Mouse (Mus musculus): ENCODE results near the gene Gm10197. TPM values are rescaled to one million over a fixed set of nuclear protein-coding genes. Genes with fewer than 3 reads are reported as not detected.

The Gm10197 gene
- polyA plus RNA-seq, 1 experiment = not detected

- H3K4me1 ChIP-seq (ENCODE audit: control insufficient read depth, insufficient read depth, low read length) = no peaks in the 10 kb centered on the region
- H3K27ac ChIP-seq (ENCODE audit: control insufficient read depth, insufficient read depth, low read depth, low read length, poor library complexity) = no peak overlapping the region
- H3K4me3 ChIP-seq (replicated peaks; ENCODE audit: control insufficient read depth, low read depth, low read length) = no peak overlapping the region
- WGBS = 82% methylated on average over 2 of the region's 2 CpGs
- TF ChIP-seq POLR2A (IDR thresholded peaks at IDR 0.05; ENCODE audit: borderline replicate concordance, control insufficient read depth, low read depth, low read length) (no peak), CTCF (IDR thresholded peaks at IDR 0.05; ENCODE audit: control insufficient read depth, insufficient read depth, low read length) (no peak)
Observed at GRCm38 (mm10) chr19:53364551-53364950, 7.0 kb downstream of the Gm10197 start.

- 46% methylated on average over 2 of the region's 2 CpGs for WGBS
- TF ChIP-seq CTCF (IDR thresholded peaks at IDR 0.05; ENCODE audit: control insufficient read depth, insufficient read depth, low read length) = peak; percentile 70
- no peak for TF ChIP-seq POLR2A (IDR thresholded peaks at IDR 0.05; ENCODE audit: borderline replicate concordance, control insufficient read depth, low read depth, low read length)
- Histone ChIP-seq H3K4me3 (replicated peaks; ENCODE audit: control insufficient read depth, low read depth, low read length) (no peak overlapping the region), H3K27ac (ENCODE audit: control insufficient read depth, insufficient read depth, low read depth, low read length, poor library complexity) (no peak overlapping the region), H3K4me1 (ENCODE audit: control insufficient read depth, insufficient read depth, low read length) (no peaks in the 10 kb centered on the region; the same call in 1 of the 2 replicates)
Observed at GRCm38 (mm10) chr19:53362967-53363366, 8.6 kb downstream of the Gm10197 start.

GRCm38 (mm10) chr19:53360265-53360958, 11.2 kb downstream of the Gm10197 start:
- TF ChIP-seq CTCF (IDR thresholded peaks at IDR 0.05; ENCODE audit: control insufficient read depth, insufficient read depth, low read length) (no peak), POLR2A (IDR thresholded peaks at IDR 0.05; ENCODE audit: borderline replicate concordance, control insufficient read depth, low read depth, low read length) (no peak)
- 78% methylated on average over 8 of the region's 8 CpGs for WGBS
- Histone ChIP-seq H3K4me3 (replicated peaks; ENCODE audit: control insufficient read depth, low read depth, low read length) (no peak overlapping the region), H3K27ac (ENCODE audit: control insufficient read depth, insufficient read depth, low read depth, low read length, poor library complexity) (no peak overlapping the region), H3K4me1 (ENCODE audit: control insufficient read depth, insufficient read depth, low read length) (no peaks in the 10 kb centered on the region; the same call in 1 of the 2 replicates)

- Histone ChIP-seq H3K27ac (ENCODE audit: control insufficient read depth, insufficient read depth, low read depth, low read length, poor library complexity) (no peak overlapping the region), H3K4me3 (replicated peaks; ENCODE audit: control insufficient read depth, low read depth, low read length) (no peak overlapping the region), H3K4me1 (ENCODE audit: control insufficient read depth, insufficient read depth, low read length) (no peaks in the 10 kb centered on the region; the same call in 1 of the 2 replicates)
- 78% methylated on average over 22 of the region's 22 CpGs for WGBS
- TF ChIP-seq POLR2A (IDR thresholded peaks at IDR 0.05; ENCODE audit: borderline replicate concordance, control insufficient read depth, low read depth, low read length) (no peak), CTCF (IDR thresholded peaks at IDR 0.05; ENCODE audit: control insufficient read depth, insufficient read depth, low read length) (no peak)
Observed at GRCm38 (mm10) chr19:53359160-53360033, 12.2 kb downstream of the Gm10197 start.

GRCm38 (mm10) chr19:53355065-53355464, 16.5 kb downstream of the Gm10197 start:
- 91% methylated on average over 16 of the region's 16 CpGs for WGBS

GRCm38 (mm10) chr19:53354271-53355000, 17.1 kb downstream of the Gm10197 start:
- no peaks in the 10 kb centered on the region; the same call in 1 of the 2 replicates for H3K4me1 ChIP-seq (ENCODE audit: control insufficient read depth, insufficient read depth, low read length)
- H3K27ac ChIP-seq (ENCODE audit: control insufficient read depth, insufficient read depth, low read depth, low read length, poor library complexity) = no peak overlapping the region
- WGBS = 88% methylated on average over 7 of the region's 7 CpGs
- H3K4me3 ChIP-seq (replicated peaks; ENCODE audit: control insufficient read depth, low read depth, low read length) = no peak overlapping the region
- TF ChIP-seq POLR2A (IDR thresholded peaks at IDR 0.05; ENCODE audit: borderline replicate concordance, control insufficient read depth, low read depth, low read length) (no peak), CTCF (IDR thresholded peaks at IDR 0.05; ENCODE audit: control insufficient read depth, insufficient read depth, low read length) (no peak)

More at GRCm38 (mm10) chr19:53355065-53355464, 16.5 kb downstream of the Gm10197 start:
- TF ChIP-seq CTCF (IDR thresholded peaks at IDR 0.05; ENCODE audit: control insufficient read depth, insufficient read depth, low read length) (no peak), POLR2A (IDR thresholded peaks at IDR 0.05; ENCODE audit: borderline replicate concordance, control insufficient read depth, low read depth, low read length) (no peak)
- no peaks in the 10 kb centered on the region; the same call in 1 of the 2 replicates for H3K4me1 ChIP-seq (ENCODE audit: control insufficient read depth, insufficient read depth, low read length)
- no peak overlapping the region for H3K27ac ChIP-seq (ENCODE audit: control insufficient read depth, insufficient read depth, low read depth, low read length, poor library complexity)
- H3K4me3 ChIP-seq (replicated peaks; ENCODE audit: control insufficient read depth, low read depth, low read length) = no peak overlapping the region

- Histone ChIP-seq H3K4me3 (replicated peaks; ENCODE audit: control insufficient read depth, low read depth, low read length) (no peak overlapping the region), H3K27ac (ENCODE audit: control insufficient read depth, insufficient read depth, low read depth, low read length, poor library complexity) (no peak overlapping the region), H3K4me1 (ENCODE audit: control insufficient read depth, insufficient read depth, low read length) (no peaks in the 10 kb centered on the region)
- 91% methylated on average over 7 of the region's 7 CpGs for WGBS
- TF ChIP-seq CTCF (IDR thresholded peaks at IDR 0.05; ENCODE audit: control insufficient read depth, insufficient read depth, low read length) = no peak
- no peak for TF ChIP-seq POLR2A (IDR thresholded peaks at IDR 0.05; ENCODE audit: borderline replicate concordance, control insufficient read depth, low read depth, low read length)
Observed at GRCm38 (mm10) chr19:53353864-53354263, 17.7 kb downstream of the Gm10197 start.
